Mouse (Mus musculus) megakaryocyte progenitor cell, adult 5-6 weeks (primary cell): ENCODE results near the gene Dct. TPM values are rescaled to one million over a fixed set of nuclear protein-coding genes. Genes with fewer than 3 reads are reported as not detected.

ENCODE experiments used
- ATAC-seq: replicated peaks from 2 replicates; pipeline ENCODE4 v1.8.0; 2016; ENCODE audit warnings: mild to moderate bottlenecking, moderate TSS enrichment, inconsistent platforms; ENCODE audit not compliant: poor library complexity
- total RNA-seq, 2 experiments: library from RNA; stranded (forward) in 1 of 2; stranded (reverse) in 1 of 2; fragments of 157-497, 149-512 nt in 1 of 2; fragments of 200-1000 nt in 1 of 2; gene quantifications; 2 replicates each; pipeline versions ENCODE4 v1.2.3 to v1.2.4; 2015 to 2017

Gene Dct
- total RNA-seq, 2 experiments from 2014 or later = 0.10 TPM; not detected in 1

GRCm38 (mm10) chr14:118049648-118050238, 2.3 kb downstream of the Dct start:
- ATAC-seq = peak; percentile 95

GRCm38 (mm10) chr14:118042963-118043362, 9.1 kb downstream of the Dct start:
- ATAC-seq = no peak

GRCm38 (mm10) chr14:118042066-118042762, 9.8 kb downstream of the Dct start:
- ATAC-seq = no peak

GRCm38 (mm10) chr14:118040550-118041250, 11.3 kb downstream of the Dct start:
- ATAC-seq = 0 out of 2 replicates have a peak, but pooled peaks have one; percentile 42

- no peak for ATAC-seq
These were observed 13.0 kb downstream of the Dct start for GRCm38 (mm10) chr14:118039074-118039473.

- ATAC-seq = peak; percentile 60
These were observed 24.5 kb downstream of the Dct start for GRCm38 (mm10) chr14:118027564-118027963.

GRCm38 (mm10) chr14:118021867-118022543, 30.0 kb downstream of the Dct start:
- no peak for ATAC-seq

- peak; percentile 73 for ATAC-seq
These were observed 32.7 kb downstream of the Dct start for GRCm38 (mm10) chr14:118019314-118019713.

GRCm38 (mm10) chr14:118013237-118013636, 38.8 kb downstream of the Dct start:
- ATAC-seq = peak; percentile 48

- no peak for ATAC-seq
These were observed 42.5 kb downstream of the Dct start for GRCm38 (mm10) chr14:118009541-118009940.

GRCm38 (mm10) chr14:118005697-118006096, 46.3 kb downstream of the Dct start:
- peak; percentile 86 for ATAC-seq

- peak; percentile 33 for ATAC-seq
These were observed 47.6 kb downstream of the Dct start for GRCm38 (mm10) chr14:118004434-118004833.

GRCm38 (mm10) chr14:117993845-117994244, 58.2 kb downstream of the Dct start:
- ATAC-seq = no peak

- ATAC-seq = no peak
These were observed 59.3 kb downstream of the Dct start for GRCm38 (mm10) chr14:117992600-117993256.

GRCm38 (mm10) chr14:117990203-117990602, 61.8 kb downstream of the Dct start:
- ATAC-seq = peak; percentile 85

GRCm38 (mm10) chr14:117988444-117988843, 63.6 kb downstream of the Dct start:
- no peak for ATAC-seq

GRCm38 (mm10) chr14:117981532-117981931, 70.5 kb downstream of the Dct start:
- no peak for ATAC-seq

- no peak for ATAC-seq
These were observed 79.5 kb downstream of the Dct start for GRCm38 (mm10) chr14:117972576-117972975.
